In genomic region chr19:45233496-45234127, GRCm38 (mm10) we compare ENCODE assay signal across 8 mouse cellular contexts. TPM values are rescaled to one million over a fixed set of nuclear protein-coding genes. Genes with fewer than 3 reads are reported as not detected.
DNase-seq lines count a peak whose midpoint lies in the region; ATAC-seq and TF ChIP-seq lines count a peak whose summit lies in the region.

No protein-coding gene starts in this region.

- TF ChIP-seq CTCF in E14TG2a.4 (conservative IDR thresholded peaks at IDR 0.05; ENCODE audit: low read length): no peak

- DNase-seq in heart, postnatal 14 days: no peak
- peak; percentile 39 for DNase-seq in gastrocnemius, adult 18-20 months (ENCODE audit: low spot score)
- no peak for DNase-seq in urinary bladder, postnatal 10 days (ENCODE audit: low spot score)
- no peak for DNase-seq in left cerebral cortex, adult 9 months (ENCODE audit: low spot score in 2 of 2)

- ATAC-seq in heart, embryonic 14.5 days (ENCODE audit: insufficient number of reproducible peaks, insufficient read depth, low FRiP score, low read depth): no peak
- ATAC-seq in limb, embryonic 13.5 days (ENCODE audit: low FRiP score, low read depth): no peak
- no peak for ATAC-seq in megakaryocyte-erythroid progenitor cell, adult 5-6 weeks (replicated peaks; ENCODE audit: low FRiP score, low TSS enrichment, poor library complexity, severe bottlenecking)

- H3K9me3 ChIP-seq in heart, embryonic 14.5 days (ENCODE audit: control insufficient read depth, low read length): no peaks in the 10 kb centered on the region
- peaks cover 17% of the 10 kb centered on the region for H3K9me3 ChIP-seq in E14TG2a.4 (ENCODE audit: low read length)
- no peaks in the 10 kb centered on the region for H3K9me3 ChIP-seq in limb, embryonic 13.5 days

- intact Hi-C loops in heart, postnatal 14 days (cut with DNase I): loop anchor here (5.0 kb wide), 2 partner anchors 476 to 491 kb away; partner anchors contain the start of gene Pax2

- H3K36me3 ChIP-seq in heart, embryonic 14.5 days (ENCODE audit: control insufficient read depth, insufficient read depth, low read length): no peaks in the 10 kb centered on the region
- no peaks in the 10 kb centered on the region for H3K36me3 ChIP-seq in E14TG2a.4 (ENCODE audit: insufficient read depth, low read length)
- no peaks in the 10 kb centered on the region for H3K36me3 ChIP-seq in limb, embryonic 13.5 days

- WGBS in heart, embryonic 14.5 days: under 1% methylated on average over 58 of the region's 60 CpGs
- WGBS in limb, embryonic 13.5 days: 1% methylated on average over 57 of the region's 60 CpGs

- peaks cover 0 to 49% of the 10 kb centered on the region in 2 experiments; a peak in 3 of 4 replicates for H3K4me1 ChIP-seq in heart, embryonic 14.5 days (ENCODE audit: control insufficient read depth in 2 of 2, insufficient read depth in 2 of 2, low read length in 2 of 2)
- peaks cover 51% of the 10 kb centered on the region for H3K4me1 ChIP-seq in E14TG2a.4 (replicated peaks; ENCODE audit: low read depth, low read length)
- peaks cover 46% of the 10 kb centered on the region for H3K4me1 ChIP-seq in limb, embryonic 13.5 days

- peak overlapping the region in 1 of 2 experiments; percentile 12; a peak in 2 of 4 replicates for H3K4me3 ChIP-seq in heart, embryonic 14.5 days (ENCODE audit: control insufficient read depth in 1 of 2, insufficient read depth in 1 of 2, low read depth in 1 of 2, low read length in 2 of 2)
- peak overlapping the region; percentile 39 for H3K4me3 ChIP-seq in E14TG2a.4 (replicated peaks; ENCODE audit: low read length)
- H3K4me3 ChIP-seq in limb, embryonic 13.5 days: peak overlapping the region; percentile 41

- no peak overlapping the region for H3K27ac ChIP-seq in heart, embryonic 14.5 days (replicated peaks in 1 of 2; ENCODE audit: control insufficient read depth in 1 of 2, insufficient read depth in 1 of 2, low read depth in 2 of 2, low read length in 2 of 2)
- H3K27ac ChIP-seq in limb, embryonic 13.5 days: no peak overlapping the region

- H3K9ac ChIP-seq in heart, embryonic 14.5 days (ENCODE audit: low read length): no peak overlapping the region
- peak overlapping the region; percentile 5; the same call in 1 of the 2 replicates for H3K9ac ChIP-seq in limb, embryonic 13.5 days

- H3K27me3 ChIP-seq in heart, embryonic 14.5 days (ENCODE audit: control insufficient read depth, insufficient read depth, low read length): peaks cover 94% of the 10 kb centered on the region
- H3K27me3 ChIP-seq in E14TG2a.4 (ENCODE audit: insufficient read depth, low read length): peaks cover 95% of the 10 kb centered on the region
- peaks cover 98% of the 10 kb centered on the region for H3K27me3 ChIP-seq in limb, embryonic 13.5 days

- H3K4me2 ChIP-seq in heart, embryonic 14.5 days (ENCODE audit: low read length): peak overlapping the region; percentile 32
- H3K4me2 ChIP-seq in limb, embryonic 13.5 days (replicated peaks): peak overlapping the region; percentile 65

RNA-seq across cellular contexts. Expression of gene Lbx1, which starts 2.0 kb away (rescaled TPM):
- polyA plus RNA-seq in heart, embryonic 14.5 days (2014; fragmentation: Nextera tagmentation; extraction: Ambion mirVana): not detected in 2 replicates
- total RNA-seq in heart, postnatal 14 days (2021): not detected
- 10 to 100 TPM; 62.4 to 63.1 TPM for total RNA-seq in gastrocnemius, adult 18-20 months (2021)
- polyA plus RNA-seq in limb, embryonic 13.5 days (2015; fragmentation: Nextera tagmentation; extraction: Ambion mirVana): 1.4 and 1.5 TPM in 2 replicates
- not detected in 2 replicates for total RNA-seq in megakaryocyte-erythroid progenitor cell, adult 5-6 weeks (2014; fragmentation: Nextera tagmentation)
- total RNA-seq in megakaryocyte-erythroid progenitor cell, adult 5-6 weeks (2017): not detected in 2 replicates

Comparison
In these comparisons a context has a peak if more than half of its experiments do, and no peak if none do; other contexts are left out.
1. RNA of gene Lbx1, which starts 2.0 kb away (total RNA-seq): 62.4 to 63.1 TPM in gastrocnemius, adult 18-20 months; not detected in heart, postnatal 14 days and not detected in megakaryocyte-erythroid progenitor cell, adult 5-6 weeks; every median in the first group is over 10 times any median in the second.